Mouse (Mus musculus): Measurements from ENCODE around the gene Bpgm.

Gene Bpgm

GRCm38 (mm10) chr6:34525927-34526326 is 49.9 kb downstream of the Bpgm start:
- in situ Hi-C loops (cut with MboI, MseI) = loop anchor here in 1 of 2 experiments (25.0 kb wide), 1 partner anchor 236 kb away; no protein-coding TSS in a partner anchor

- in situ Hi-C loops (cut with MboI, MseI) = loop anchor here in 1 of 2 experiments (25.0 kb wide), 1 partner anchor 236 kb away; no protein-coding TSS in a partner anchor
These were observed 50.4 kb downstream of the Bpgm start for GRCm38 (mm10) chr6:34526389-34526788.

GRCm38 (mm10) chr6:34528131-34528530 is 52.1 kb downstream of the Bpgm start:
- in situ Hi-C loops (cut with MboI, MseI) = loop anchor here in 1 of 2 experiments (25.0 kb wide), 1 partner anchor 234 kb away; no protein-coding TSS in a partner anchor

- in situ Hi-C loops (cut with MboI, MseI) = loop anchor here in 1 of 2 experiments (25.0 kb wide), 1 partner anchor 232 kb away; no protein-coding TSS in a partner anchor
These were observed 54.0 kb downstream of the Bpgm start for GRCm38 (mm10) chr6:34529992-34530391.

- in situ Hi-C loops (cut with MboI, MseI) = loop anchor here in 1 of 2 experiments (25.0 kb wide), 1 partner anchor 229 kb away; no protein-coding TSS in a partner anchor
These were observed 57.0 kb downstream of the Bpgm start for GRCm38 (mm10) chr6:34533055-34533454.

- in situ Hi-C loops (cut with MboI, MseI) = loop anchor here in 1 of 2 experiments (25.0 kb wide), 1 partner anchor 228 kb away; no protein-coding TSS in a partner anchor
These were observed 57.9 kb downstream of the Bpgm start for GRCm38 (mm10) chr6:34533896-34534295.

- in situ Hi-C loops (cut with MboI, MseI) = loop anchor here in 1 of 2 experiments (25.0 kb wide), 1 partner anchor 219 kb away; no protein-coding TSS in a partner anchor
These were observed 66.9 kb downstream of the Bpgm start for GRCm38 (mm10) chr6:34542866-34543265.

- in situ Hi-C loops (cut with MboI, MseI) = loop anchor here in 1 of 2 experiments (25.0 kb wide), 1 partner anchor 219 kb away; no protein-coding TSS in a partner anchor
These were observed 67.5 kb downstream of the Bpgm start for GRCm38 (mm10) chr6:34543303-34544206.

GRCm38 (mm10) chr6:34544207-34544602 is 68.2 kb downstream of the Bpgm start:
- in situ Hi-C loops (cut with MboI, MseI) = loop anchor here in 1 of 2 experiments (25.0 kb wide), 1 partner anchor 218 kb away; no protein-coding TSS in a partner anchor

- in situ Hi-C loops (cut with MboI, MseI) = loop anchor here (5.0 to 25.0 kb wide), 2 partner anchors 207 to 217 kb away; no protein-coding TSS in a partner anchor
These were observed 69.3 kb downstream of the Bpgm start for GRCm38 (mm10) chr6:34545286-34545685.

- in situ Hi-C loops (cut with MboI, MseI) = loop anchor here (5.0 to 25.0 kb wide), 2 partner anchors 204 to 214 kb away; no protein-coding TSS in a partner anchor
These were observed 72.5 kb downstream of the Bpgm start for GRCm38 (mm10) chr6:34548406-34548990.

- in situ Hi-C loops (cut with MboI, MseI) = loop anchor here (5.0 to 25.0 kb wide), 2 partner anchors 203 to 213 kb away; no protein-coding TSS in a partner anchor
These were observed 73.0 kb downstream of the Bpgm start for GRCm38 (mm10) chr6:34549017-34549416.

GRCm38 (mm10) chr6:34552489-34553157 is 76.6 kb downstream of the Bpgm start:
- in situ Hi-C loops (cut with MboI, MseI) = no loop called here

- in situ Hi-C loops (cut with MboI, MseI) = no loop called here
These were observed 78.4 kb downstream of the Bpgm start for GRCm38 (mm10) chr6:34554291-34554997.
